ENCODE assay signal across 8 mouse cellular contexts in genomic region chr5:36474283-36474682, GRCm38 (mm10). TPM values are rescaled to one million over a fixed set of nuclear protein-coding genes. Genes with fewer than 3 reads are reported as not detected.
DNase-seq lines count a peak whose midpoint lies in the region; ATAC-seq and TF ChIP-seq lines count a peak whose summit lies in the region.

No protein-coding gene starts in this region.

- no peaks in the 10 kb centered on the region for H3K27me3 ChIP-seq in testis, adult 2 months (ENCODE audit: control insufficient read depth, insufficient read depth, low read length)
- no peaks in the 10 kb centered on the region for H3K27me3 ChIP-seq in stomach, postnatal 0 days (ENCODE audit: control insufficient read depth, insufficient read depth, low read length)

- H3K9me3 ChIP-seq in stomach, postnatal 0 days (ENCODE audit: control insufficient read depth, low read length), result no peaks in the 10 kb centered on the region

- H3K27ac ChIP-seq in testis, adult 2 months (ENCODE audit: control insufficient read depth, insufficient read depth, low read depth, low read length), result no peak overlapping the region
- no peak overlapping the region for H3K27ac ChIP-seq in bone marrow macrophage, adult 2 months (ENCODE audit: insufficient read depth, low read depth, low read length)
- no peak overlapping the region for H3K27ac ChIP-seq in stomach, postnatal 0 days (replicated peaks)

- peak; percentile 89 for ATAC-seq in erythroblast, adult 5-6 weeks (replicated peaks; ENCODE audit: low FRiP score, poor library complexity, severe bottlenecking)
- peak; percentile 41; the same call in 1 of the 2 replicates for ATAC-seq in stomach, postnatal 0 days (ENCODE audit: low FRiP score, low TSS enrichment)

- DNase-seq in testis, postnatal 14 days (ENCODE audit: low spot score), result no peak
- DNase-seq in induced T-regulatory cell, adult 2 months (ENCODE audit: low read depth), result peak; percentile 88
- DNase-seq in left cerebral cortex, postnatal 14 days (ENCODE audit: low spot score in 2 of 2), result peak; percentile 72 to 77
- peak; percentile 77 for DNase-seq in mesoderm, embryonic 11.5 days (ENCODE audit: low read depth, low spot score)
- peak; percentile 75 for DNase-seq in stomach, postnatal 0 days (ENCODE audit: low spot score)

- no peak overlapping the region for H3K4me3 ChIP-seq in testis, adult 2 months (ENCODE audit: control insufficient read depth, low read depth, low read length)
- no peak overlapping the region for H3K4me3 ChIP-seq in bone marrow macrophage, adult 2 months (ENCODE audit: insufficient read depth, low read length)
- no peak overlapping the region for H3K4me3 ChIP-seq in stomach, postnatal 0 days (ENCODE audit: low read depth, low read length)

- no peak for TF ChIP-seq EP300 in stomach, postnatal 0 days (optimal IDR thresholded peaks at IDR 0.05)

- H3K9ac ChIP-seq in stomach, postnatal 0 days (ENCODE audit: low read length), result no peak overlapping the region

- 89% methylated on average over 5 of the region's 5 CpGs for WGBS in stomach, postnatal 0 days

- TF ChIP-seq POLR2A in testis, adult 2 months (IDR thresholded peaks at IDR 0.05; ENCODE audit: control insufficient read depth, low read depth, low read length), result no peak
- no peak for TF ChIP-seq POLR2A in bone marrow macrophage, adult 2 months (IDR thresholded peaks at IDR 0.05; ENCODE audit: borderline replicate concordance, low read depth, low read length)

- peak; percentile 61; the same call in 1 of the 2 replicates for TF ChIP-seq CTCF in testis, adult 2 months (IDR thresholded peaks at IDR 0.05; ENCODE audit: control insufficient read depth, insufficient read depth, insufficient replicate concordance, low read depth, low read length)
- TF ChIP-seq CTCF in bone marrow macrophage, adult 2 months (IDR thresholded peaks at IDR 0.05; ENCODE audit: low read depth, low read length), result peak; percentile 68; the same call in 1 of the 2 replicates
- peak; percentile 87 for TF ChIP-seq CTCF in stomach, postnatal 0 days (IDR thresholded peaks at IDR 0.05; ENCODE audit: low read depth)

- H3K4me1 ChIP-seq in testis, adult 2 months (ENCODE audit: control insufficient read depth, insufficient read depth, low read length), result peaks cover 2% of the 10 kb centered on the region; the same call in 1 of the 2 replicates
- H3K4me1 ChIP-seq in bone marrow macrophage, adult 2 months (ENCODE audit: control insufficient read depth, insufficient read depth, low read length), result peaks cover 25% of the 10 kb centered on the region
- no peaks in the 10 kb centered on the region for H3K4me1 ChIP-seq in stomach, postnatal 0 days (replicated peaks; ENCODE audit: control insufficient read depth, insufficient read depth)

- no peak overlapping the region for H3K4me2 ChIP-seq in stomach, postnatal 0 days (replicated peaks; ENCODE audit: low read depth)

- H3K36me3 ChIP-seq in testis, adult 2 months (ENCODE audit: control insufficient read depth, insufficient read depth, low read length), result peaks cover 2% of the 10 kb centered on the region
- peaks cover 31% of the 10 kb centered on the region for H3K36me3 ChIP-seq in stomach, postnatal 0 days (ENCODE audit: control insufficient read depth, insufficient read depth, low read length)

- intact Hi-C loops in left cerebral cortex, postnatal 14 days (cut with DNase I), result no loop called here

RNA-seq across cellular contexts. Expression of gene Grpel1, which starts 9.5 kb away (rescaled TPM):
- polyA plus RNA-seq in testis, adult 2 months (2012; rRNA removed), result 18.2 and 18.5 TPM in 2 replicates
- polyA plus RNA-seq in bone marrow macrophage, adult 2 months (2012; ENCODE audit: insufficient read depth, insufficient read length, missing spikeins), result 10.4 and 11.1 TPM in 2 replicates
- total RNA-seq in erythroblast, adult 5-6 weeks (2015; ENCODE audit: low replicate concordance), result 8.2 and 8.5 TPM in 2 replicates
- total RNA-seq in erythroblast, adult 5-6 weeks (2017; ENCODE audit: low replicate concordance), result 10.6 and 12.4 TPM in 2 replicates
- total RNA-seq in left cerebral cortex, postnatal 14 days (2021), result 10 to 100 TPM; 20.4 to 20.8 TPM
- 54.1 and 56.5 TPM in 2 replicates for polyA plus RNA-seq in stomach, postnatal 0 days (2015; fragmentation: Nextera tagmentation; extraction: Ambion mirVana)

RNA-seq across cellular contexts. Expression of gene Tada2b, which starts 9.8 kb away (rescaled TPM):
- 34.5 and 36.5 TPM in 2 replicates for polyA plus RNA-seq in testis, adult 2 months (2012; rRNA removed)
- 9.5 and 9.9 TPM in 2 replicates for polyA plus RNA-seq in bone marrow macrophage, adult 2 months (2012; ENCODE audit: insufficient read depth, insufficient read length, missing spikeins)
- total RNA-seq in erythroblast, adult 5-6 weeks (2015; ENCODE audit: low replicate concordance), result 4.8 and 6.5 TPM in 2 replicates
- total RNA-seq in erythroblast, adult 5-6 weeks (2017; ENCODE audit: low replicate concordance), result 2.3 and 9.6 TPM in 2 replicates
- 10 to 100 TPM; 26.5 to 29.1 TPM for total RNA-seq in left cerebral cortex, postnatal 14 days (2021)
- 1.5 and 1.8 TPM in 2 replicates for polyA plus RNA-seq in stomach, postnatal 0 days (2015; fragmentation: Nextera tagmentation; extraction: Ambion mirVana)

RNA-seq across cellular contexts. Expression of gene Ccdc96, which starts 10.1 kb away (rescaled TPM):
- 61.8 and 64.3 TPM in 2 replicates for polyA plus RNA-seq in testis, adult 2 months (2012; rRNA removed)
- polyA plus RNA-seq in bone marrow macrophage, adult 2 months (2012; ENCODE audit: insufficient read depth, insufficient read length, missing spikeins), result not detected in 2 replicates
- not detected in 2 replicates for total RNA-seq in erythroblast, adult 5-6 weeks (2015; ENCODE audit: low replicate concordance)
- total RNA-seq in erythroblast, adult 5-6 weeks (2017; ENCODE audit: low replicate concordance), result 0.84 TPM in 1 of 2 replicates, not detected in the other
- total RNA-seq in left cerebral cortex, postnatal 14 days (2021), result 1 to 10 TPM; 1.3 TPM
- 0.12 and 0.21 TPM in 2 replicates for polyA plus RNA-seq in stomach, postnatal 0 days (2015; fragmentation: Nextera tagmentation; extraction: Ambion mirVana)

Comparison
In these comparisons a context has a peak if more than half of its experiments do, and no peak if none do; other contexts are left out.
1. RNA of gene Ccdc96, which starts 10.1 kb away (polyA plus RNA-seq): 61.8 to 64.3 TPM in testis, adult 2 months; 0.12 to 0.21 TPM in stomach, postnatal 0 days and not detected in bone marrow macrophage, adult 2 months; every median in the first group is over 10 times any median in the second.
2. Peak in every context shown above with its lines, with median percentiles within 50 percentile points of each other: CTCF ChIP-seq.